Mouse (Mus musculus) gonadal fat pad, adult 2 months (tissue): ENCODE data around the gene Epyc. TPM values are rescaled to one million over a fixed set of nuclear protein-coding genes. Genes with fewer than 3 reads are reported as not detected.
"Not testable (repeated sequence)": the region's sequence is repeated elsewhere in the genome, so short reads cannot be mapped to it uniquely, and the experiment has no call there.

Experiments used
- DNase-seq: peaks from one replicate; pipeline ENCODE4 v3.0.0-alpha.2; 2012; ENCODE audit warnings: low read depth
- polyA plus RNA-seq: library from polyadenylated mRNA; depleted of rRNA; stranded (reverse); fragments of >200 nt; gene quantifications from 2 replicates; pipeline ENCODE4 v1.2.3, GENCODE M21; 2012; rRNA removed

Gene Epyc
- polyA plus RNA-seq, 1 experiment: 0.47 TPM

DNA sequence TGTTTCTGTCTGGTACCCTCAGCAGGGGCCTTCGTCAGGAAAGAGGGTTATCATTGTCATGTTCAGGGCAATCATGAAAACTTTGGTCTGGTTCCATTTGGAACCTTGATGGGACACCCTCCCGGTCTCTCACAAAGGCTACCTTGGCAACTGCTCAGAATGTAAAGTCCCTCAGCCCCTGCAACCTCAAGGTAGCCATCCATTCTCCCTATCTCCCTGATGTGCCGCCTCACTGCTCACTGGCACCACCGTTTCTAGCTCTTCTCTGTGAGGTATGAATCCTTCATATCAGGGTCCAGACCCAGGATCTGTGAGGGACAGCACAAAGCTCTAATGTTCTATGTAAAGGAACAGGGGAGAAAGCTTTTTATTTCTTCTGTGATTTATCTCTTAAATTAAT, 70.7 kb downstream of the Epyc start:
- DNase-seq: no peak

DNA sequence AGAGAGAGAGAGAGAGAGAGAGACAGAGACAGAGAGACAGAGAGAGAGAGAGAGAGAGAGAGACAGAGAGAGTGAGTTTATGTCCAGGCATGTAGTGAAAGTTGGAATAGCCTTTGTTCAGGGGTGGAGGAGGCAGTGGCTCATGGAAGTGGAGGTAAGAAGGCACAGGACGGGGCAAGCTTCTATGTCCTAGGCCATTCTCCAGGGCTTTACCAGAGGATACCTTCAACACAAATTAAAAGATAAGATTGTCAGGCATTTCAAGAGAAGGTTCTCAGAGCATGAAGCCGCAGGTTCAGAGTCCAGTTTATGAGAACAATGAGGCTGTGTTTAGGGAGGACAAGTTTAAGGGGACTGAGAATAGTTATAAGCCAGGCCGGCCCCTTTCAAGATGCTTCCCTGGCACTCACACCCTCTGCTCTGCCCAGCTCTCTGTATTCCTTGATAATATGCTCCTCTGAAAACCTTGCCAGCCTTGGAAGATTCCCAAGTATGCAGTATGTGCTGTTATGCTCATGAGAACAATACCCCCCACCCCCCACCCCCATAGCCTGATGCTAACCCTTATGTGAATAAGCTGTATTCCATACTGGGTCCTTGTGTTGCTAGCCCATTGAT, 71.5 kb downstream of the Epyc start:
- DNase-seq: no peak

DNA sequence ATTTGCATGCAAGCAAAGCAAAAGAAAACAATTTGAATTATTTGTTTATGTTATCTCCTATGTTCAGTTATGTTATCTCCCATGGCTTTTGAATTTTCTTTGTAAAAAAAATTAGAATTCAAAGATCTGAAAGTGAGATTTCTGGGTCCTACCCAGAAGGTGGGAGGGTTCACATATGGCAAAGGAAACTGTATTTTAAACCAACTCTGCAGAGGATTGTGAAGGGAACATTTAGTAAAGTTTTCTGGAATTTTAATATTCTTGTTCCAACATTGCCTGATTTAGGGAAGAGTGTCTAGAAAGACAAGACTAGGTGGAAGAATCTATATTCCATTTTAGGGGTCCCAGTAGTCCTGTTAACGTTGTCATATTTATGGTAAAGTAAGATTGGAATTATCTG, 73.4 kb downstream of the Epyc start:
- DNase-seq: no peak

DNA sequence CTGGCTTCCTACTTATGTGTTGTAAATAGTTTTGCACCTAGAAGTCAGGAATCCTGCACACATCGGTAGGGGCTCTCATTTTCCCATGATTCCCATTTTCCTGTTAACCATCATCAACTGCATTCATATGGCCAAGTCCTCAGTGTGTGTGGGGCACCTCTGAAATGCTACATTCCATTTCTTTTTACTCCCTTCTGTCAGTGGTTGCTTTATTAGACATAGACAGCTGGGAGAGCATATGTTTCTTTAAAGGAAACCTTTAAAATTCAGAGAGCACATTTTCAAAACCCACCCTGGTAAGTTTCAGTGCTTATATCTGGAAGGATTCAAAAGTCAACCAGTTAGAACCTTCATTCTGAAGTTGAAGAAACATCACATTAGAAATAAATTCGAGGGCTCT, 74.2 kb downstream of the Epyc start:
- no peak for DNase-seq

DNA sequence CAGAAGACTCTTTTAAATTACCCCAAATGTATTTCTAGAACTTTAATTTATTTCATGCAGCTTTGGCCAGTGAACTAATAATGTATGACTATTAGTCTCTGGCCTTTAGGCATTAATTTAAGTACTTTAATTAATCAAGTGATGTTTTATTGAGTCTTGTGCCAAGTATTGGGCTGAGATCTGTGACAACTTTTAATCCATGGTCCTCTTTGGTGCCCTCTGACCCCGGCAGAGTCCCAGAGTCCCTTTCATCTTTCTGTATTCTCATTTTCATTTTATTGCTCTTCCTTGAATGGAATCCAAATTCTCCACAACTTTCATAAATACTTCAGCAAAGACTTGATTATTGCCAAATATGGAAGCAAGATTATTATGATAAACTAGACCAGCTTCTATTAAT, 76.8 kb downstream of the Epyc start:
- DNase-seq: no peak

DNA sequence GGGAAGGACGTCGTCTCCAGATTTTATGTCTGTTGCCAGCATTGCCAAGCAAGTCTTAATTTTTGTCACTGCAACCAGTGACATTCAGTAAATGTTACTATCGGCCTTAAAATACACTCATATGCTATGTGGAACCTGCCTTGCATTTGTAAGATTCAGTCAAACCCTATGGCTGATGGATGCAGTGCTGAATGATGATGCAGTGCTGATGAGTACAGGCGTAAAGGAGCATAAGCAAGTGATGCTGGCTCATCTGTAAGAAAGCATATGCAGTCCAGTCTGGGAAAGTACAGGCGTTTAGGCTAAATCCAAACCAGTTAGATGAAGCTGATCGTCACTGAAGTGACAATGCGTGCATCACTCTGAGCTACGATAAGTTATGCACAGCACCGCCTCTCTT, 78.8 kb downstream of the Epyc start:
- no peak for DNase-seq

DNA sequence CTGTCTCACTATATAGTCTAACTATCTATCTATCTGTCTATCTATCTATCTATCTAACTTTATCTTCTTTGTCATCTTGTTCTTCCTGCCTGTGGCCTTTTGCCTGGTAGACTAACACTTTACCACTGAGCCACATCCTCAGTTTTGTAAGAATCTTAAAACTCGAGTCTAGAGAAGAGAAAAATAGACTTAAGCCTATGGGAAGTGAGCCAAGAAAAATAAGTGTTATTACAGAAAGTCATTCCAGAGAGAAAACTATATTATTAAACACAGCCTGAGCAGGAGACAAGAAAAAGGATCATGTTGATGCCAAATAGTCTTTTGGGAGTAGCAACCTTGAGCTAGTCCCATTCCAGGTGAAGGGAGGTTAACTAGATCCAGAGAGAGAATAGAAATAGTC, 82.1 kb downstream of the Epyc start:
- no peak for DNase-seq

DNA sequence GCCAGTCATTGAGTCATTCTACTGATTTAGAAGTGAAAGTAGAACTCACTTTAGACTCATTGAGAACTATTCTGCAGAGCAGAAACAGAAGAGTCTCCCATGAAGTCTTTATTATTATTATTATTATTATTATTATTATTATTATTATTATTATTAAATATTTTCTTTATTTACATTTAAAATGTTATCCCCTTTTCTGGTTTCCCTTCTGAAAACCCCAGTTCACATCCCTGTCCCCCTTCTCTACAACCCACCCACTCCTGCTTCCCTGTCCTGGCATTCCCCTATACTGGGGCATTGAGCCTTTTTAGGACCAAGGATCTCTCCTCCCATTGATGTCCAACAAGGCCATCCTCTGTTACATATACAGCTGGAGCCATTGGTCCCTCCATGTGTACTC, 82.8 kb downstream of the Epyc start, which contains the start of gene C030005K15Rik:
C030005K15Rik (minus strand) TSS at position 101 of the 400 bp plus-strand sequence.
- not testable (repeated sequence) for DNase-seq

Other genes with a start within 250 kb of the Epyc start
- 550 and 553 TPM in 2 replicates for gene Dcn, start 164.5 kb upstream of the Epyc start, polyA plus RNA-seq
- 35.7 and 48.6 TPM in 2 replicates for gene Lum, start 78.9 kb upstream of the Epyc start, polyA plus RNA-seq
- not detected in 2 replicates for gene Kera, start 37.2 kb upstream of the Epyc start, polyA plus RNA-seq
- gene Ccer1, start 49.0 kb downstream of the Epyc start, polyA plus RNA-seq: 0.14 and 0.49 TPM in 2 replicates
- gene C030005K15Rik, start 82.7 kb downstream of the Epyc start, polyA plus RNA-seq: not detected in 2 replicates